Mouse (Mus musculus) C2C12 (cell line): ENCODE measurements around the gene Pld2. TPM values are rescaled to one million over a fixed set of nuclear protein-coding genes. Genes with fewer than 3 reads are reported as not detected.

Experiments
- H3K27me3 ChIP-seq: one replicate; pipeline ENCODE4 v1.6.1; 2011; ENCODE audit not compliant: control insufficient read depth, insufficient read depth, insufficient read length
- H3K36me3 ChIP-seq: one replicate; pipeline ENCODE4 v1.6.1; 2011; ENCODE audit not compliant: control insufficient read depth, insufficient read depth
- H3K4me3 ChIP-seq: one replicate; pipeline ENCODE4 v1.5.1; 2011; ENCODE audit warnings: mild to moderate bottlenecking, control low read depth; ENCODE audit not compliant: poor library complexity, insufficient read depth, severe bottlenecking
- H3K79me2 ChIP-seq: one replicate; pipeline ENCODE4 v1.6.1; 2011; ENCODE audit not compliant: control insufficient read depth, insufficient read depth
- H3K79me3 ChIP-seq: one replicate; pipeline ENCODE4 v1.6.1; 2011; ENCODE audit warnings: low read depth, control low read depth
- H3ac ChIP-seq: one replicate; pipeline ENCODE3; 2011; ENCODE audit warnings: low read depth; ENCODE audit not compliant: control insufficient read depth, insufficient read length
- CEBPB ChIP-seq: IDR thresholded peaks from one replicate; pipeline ENCODE4 v1.6.1; 2011; ENCODE audit warnings: low read depth, mild to moderate bottlenecking, control low read depth, moderate library complexity
- CTCF ChIP-seq: IDR thresholded peaks from one replicate; pipeline ENCODE4 v1.5.1; 2011; ENCODE audit not compliant: control insufficient read depth, insufficient read depth, insufficient read length
- FOSL1 ChIP-seq: IDR thresholded peaks from one replicate; pipeline ENCODE4 v1.8.0; 2011; ENCODE audit warnings: mild to moderate bottlenecking, low read length; ENCODE audit not compliant: poor library complexity, insufficient read depth, severe bottlenecking
- MAX ChIP-seq: IDR thresholded peaks from one replicate; pipeline ENCODE4 v1.6.1; 2011; ENCODE audit warnings: mild to moderate bottlenecking, control low read depth
- MYOD1 ChIP-seq: IDR thresholded peaks from one replicate; pipeline ENCODE4 v1.6.1; 2011; ENCODE audit warnings: low read depth; ENCODE audit not compliant: control insufficient read depth, insufficient read length
- MYOG ChIP-seq: IDR thresholded peaks from one replicate; pipeline ENCODE4 v1.6.1; 2011; ENCODE audit not compliant: control insufficient read depth, insufficient read length; ENCODE audit errors: extremely low read depth
- USF1 ChIP-seq: IDR thresholded peaks from one replicate; pipeline ENCODE4 v1.6.1; 2011; ENCODE audit warnings: low read depth, mild to moderate bottlenecking, control low read depth, moderate library complexity
- polyA plus RNA-seq: library from polyadenylated mRNA; unstranded; fragments of >200 nt; fragmentation: generic; extraction: Trizol; gene quantifications from one replicate; pipeline ENCODE4 v1.2.1, GENCODE M21; 2012; ENCODE audit warnings: missing spikeins

The Pld2 gene
- polyA plus RNA-seq, 1 experiment: 9.3 TPM

DNA sequence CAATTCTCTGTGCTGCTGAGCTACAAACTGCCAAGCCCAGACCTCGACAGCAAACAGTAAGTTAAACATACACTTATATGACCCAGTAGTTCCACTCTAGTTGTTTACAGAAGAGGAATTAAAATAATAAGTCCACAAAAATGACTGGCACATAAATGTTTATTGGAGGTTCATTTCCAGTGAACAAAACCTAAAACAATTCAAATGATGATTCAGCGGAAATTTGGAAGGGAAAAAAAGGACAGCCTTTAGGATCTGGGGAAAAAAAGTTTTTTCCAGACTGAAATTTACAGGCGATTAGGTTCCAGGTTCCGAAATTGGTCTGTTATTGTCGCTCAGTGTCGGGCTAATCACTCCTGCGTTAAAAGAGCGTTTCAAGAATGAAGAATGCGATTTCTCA, 441 bp upstream of the Pld2 start:
- H3ac ChIP-seq: peak overlapping the region; percentile 41
- H3K79me3 ChIP-seq: no peaks in the 10 kb centered on the region
- H3K79me2 ChIP-seq: no peaks in the 10 kb centered on the region
- no peaks in the 10 kb centered on the region for H3K27me3 ChIP-seq
- H3K4me3 ChIP-seq: peak overlapping the region; percentile 41
- no peaks in the 10 kb centered on the region for H3K36me3 ChIP-seq
- TF ChIP-seq CEBPB (no peak), USF1 (no peak), FOSL1 (no peak), MAX (no peak), MYOG (no peak), CTCF (no peak), MYOD1 (no peak)

DNA sequence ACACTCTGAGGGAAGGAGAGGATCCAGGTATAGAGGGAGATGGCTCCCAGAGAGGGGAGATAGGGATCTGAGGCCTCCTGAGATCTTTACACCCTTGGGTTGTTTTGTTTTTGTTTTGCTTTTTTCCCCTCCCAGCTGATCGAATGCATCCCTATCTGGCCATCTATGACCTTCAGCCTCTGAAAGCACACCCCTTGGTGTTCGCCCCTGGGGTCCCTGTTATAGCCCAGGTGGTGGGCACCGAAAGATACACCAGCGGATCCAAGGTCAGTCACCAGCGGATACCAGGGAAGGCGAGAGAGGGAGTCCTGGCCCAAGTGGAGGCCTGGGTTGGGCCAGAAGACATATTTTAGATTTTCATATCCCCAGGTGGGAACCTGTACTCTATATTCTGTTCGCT, 1.1 kb downstream of the Pld2 start:
- Histone ChIP-seq H3K4me3 (no peak overlapping the region), H3K36me3 (no peaks in the 10 kb centered on the region), H3ac (no peak overlapping the region), H3K79me3 (no peaks in the 10 kb centered on the region), H3K27me3 (no peaks in the 10 kb centered on the region), H3K79me2 (no peaks in the 10 kb centered on the region)
- no peak for TF ChIP-seq CEBPB
- no peak for TF ChIP-seq USF1
- no peak for TF ChIP-seq FOSL1
- no peak for TF ChIP-seq MAX
- no peak for TF ChIP-seq MYOG
- TF ChIP-seq MYOD1: no peak
- TF ChIP-seq CTCF: no peak

DNA sequence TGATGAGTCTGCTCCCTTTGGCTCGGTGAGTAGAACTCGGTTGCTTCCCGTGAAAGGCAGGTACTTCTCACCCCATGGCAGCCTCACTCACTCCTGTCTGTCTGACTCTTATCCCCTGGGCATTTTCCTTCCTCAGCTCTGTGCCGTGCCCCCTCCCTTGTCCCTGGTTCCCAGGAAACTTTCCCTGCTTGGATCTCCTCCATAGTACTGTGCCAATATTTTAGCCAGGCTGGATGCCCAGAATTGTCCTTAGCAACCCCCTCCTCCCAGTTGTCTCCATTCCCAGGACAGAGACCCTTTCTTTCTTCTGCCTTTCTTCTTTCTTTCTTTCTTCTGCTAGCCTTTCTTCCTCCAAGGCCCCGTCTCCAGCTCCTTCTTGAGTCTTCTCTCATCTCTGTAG, 1.6 kb downstream of the Pld2 start:
- Histone ChIP-seq H3ac (no peak overlapping the region), H3K79me2 (no peaks in the 10 kb centered on the region), H3K27me3 (no peaks in the 10 kb centered on the region), H3K79me3 (no peaks in the 10 kb centered on the region), H3K4me3 (no peak overlapping the region), H3K36me3 (no peaks in the 10 kb centered on the region)
- TF ChIP-seq USF1: no peak
- no peak for TF ChIP-seq MYOD1
- no peak for TF ChIP-seq CEBPB
- TF ChIP-seq MYOG: no peak
- no peak for TF ChIP-seq MAX
- TF ChIP-seq CTCF: no peak
- TF ChIP-seq FOSL1: no peak

GRCm38 (mm10) chr11:70544496-70544895, 4.6 kb downstream of the Pld2 start:
- H3K79me3 ChIP-seq: no peaks in the 10 kb centered on the region
- H3K27me3 ChIP-seq: no peaks in the 10 kb centered on the region
- no peak overlapping the region for H3K4me3 ChIP-seq
- H3K36me3 ChIP-seq: no peaks in the 10 kb centered on the region
- no peaks in the 10 kb centered on the region for H3K79me2 ChIP-seq
- no peak overlapping the region for H3ac ChIP-seq
- TF ChIP-seq FOSL1: no peak
- no peak for TF ChIP-seq MYOG
- TF ChIP-seq CEBPB: no peak
- TF ChIP-seq USF1: no peak
- TF ChIP-seq CTCF: no peak
- TF ChIP-seq MAX: no peak
- TF ChIP-seq MYOD1: no peak

GRCm38 (mm10) chr11:70551526-70551925, 11.7 kb downstream of the Pld2 start:
- no peaks in the 10 kb centered on the region for H3K27me3 ChIP-seq
- H3ac ChIP-seq: no peak overlapping the region
- H3K36me3 ChIP-seq: no peaks in the 10 kb centered on the region
- H3K79me3 ChIP-seq: no peaks in the 10 kb centered on the region
- no peak overlapping the region for H3K4me3 ChIP-seq
- no peaks in the 10 kb centered on the region for H3K79me2 ChIP-seq
- no peak for TF ChIP-seq USF1
- no peak for TF ChIP-seq MYOD1
- no peak for TF ChIP-seq MAX
- no peak for TF ChIP-seq CTCF
- TF ChIP-seq CEBPB: no peak
- no peak for TF ChIP-seq MYOG
- no peak for TF ChIP-seq FOSL1

GRCm38 (mm10) chr11:70553940-70554339, 14.1 kb downstream of the Pld2 start:
- no peaks in the 10 kb centered on the region for H3K27me3 ChIP-seq
- H3ac ChIP-seq: no peak overlapping the region
- TF ChIP-seq USF1: no peak
- TF ChIP-seq CTCF: no peak
- no peak for TF ChIP-seq MAX
- TF ChIP-seq MYOG: no peak
- no peak for TF ChIP-seq FOSL1
- TF ChIP-seq CEBPB: no peak
- no peak for TF ChIP-seq MYOD1
- H3K36me3 ChIP-seq: peaks cover 6% of the 10 kb centered on the region
- no peaks in the 10 kb centered on the region for H3K79me3 ChIP-seq
- H3K79me2 ChIP-seq: no peaks in the 10 kb centered on the region
- H3K4me3 ChIP-seq: no peak overlapping the region
